8 mouse cellular contexts compared by ENCODE assay signal in genomic region chr8:77154496-77154895, GRCm38 (mm10).
DNase-seq lines count a peak whose midpoint lies in the region; ATAC-seq and TF ChIP-seq lines count a peak whose summit lies in the region.

No protein-coding gene starts in this region.

- DNase-seq in cerebellum, postnatal 14 days: peak; percentile 15 to 17
- DNase-seq in cerebellum, postnatal 36 days: no peak
- DNase-seq in midbrain, embryonic 14.5 days: peak; percentile 9
- DNase-seq in stomach, postnatal 0 days (ENCODE audit: low spot score): no peak
- DNase-seq in left cerebral cortex, adult 8-10 months (ENCODE audit: low spot score in 2 of 2): no peak
- DNase-seq in gastrocnemius, postnatal 36 days: no peak

- H3K4me3 ChIP-seq in midbrain, embryonic 14.5 days (replicated peaks; ENCODE audit: low read depth, low read length): no peak overlapping the region
- H3K4me3 ChIP-seq in midbrain, embryonic 13.5 days (replicated peaks): no peak overlapping the region
- no peak overlapping the region for H3K4me3 ChIP-seq in stomach, postnatal 0 days (ENCODE audit: low read depth, low read length)

- no peaks in the 10 kb centered on the region for H3K4me1 ChIP-seq in midbrain, embryonic 14.5 days (ENCODE audit: control insufficient read depth, insufficient read depth, low read length)
- H3K4me1 ChIP-seq in midbrain, embryonic 13.5 days (replicated peaks): no peaks in the 10 kb centered on the region
- H3K4me1 ChIP-seq in stomach, postnatal 0 days (replicated peaks; ENCODE audit: control insufficient read depth, insufficient read depth): no peaks in the 10 kb centered on the region

- H3K4me2 ChIP-seq in midbrain, embryonic 14.5 days (ENCODE audit: low read length): no peak overlapping the region
- no peak overlapping the region for H3K4me2 ChIP-seq in midbrain, embryonic 13.5 days (replicated peaks)
- H3K4me2 ChIP-seq in stomach, postnatal 0 days (replicated peaks; ENCODE audit: low read depth): no peak overlapping the region

- no peaks in the 10 kb centered on the region for H3K27me3 ChIP-seq in midbrain, embryonic 14.5 days (ENCODE audit: control insufficient read depth, insufficient read depth, low read length)
- no peaks in the 10 kb centered on the region for H3K27me3 ChIP-seq in midbrain, embryonic 13.5 days
- no peaks in the 10 kb centered on the region for H3K27me3 ChIP-seq in stomach, postnatal 0 days (ENCODE audit: control insufficient read depth, insufficient read depth, low read length)

- peak; percentile 72 for TF ChIP-seq CTCF in stomach, postnatal 0 days (IDR thresholded peaks at IDR 0.05; ENCODE audit: low read depth)

- intact Hi-C loops in gastrocnemius, postnatal 36 days (cut with DNase I): no loop called here

- no peak for ATAC-seq in midbrain, embryonic 14.5 days (ENCODE audit: low FRiP score, low TSS enrichment)
- no peak for ATAC-seq in midbrain, embryonic 13.5 days
- ATAC-seq in granulocyte monocyte progenitor cell, adult 5-6 weeks (replicated peaks; ENCODE audit: poor library complexity, severe bottlenecking): peak; percentile 61
- no peak for ATAC-seq in stomach, postnatal 0 days (ENCODE audit: low FRiP score, low TSS enrichment)

- no peak overlapping the region for H3K27ac ChIP-seq in midbrain, embryonic 14.5 days (replicated peaks; ENCODE audit: low read depth, low read length)
- no peak overlapping the region for H3K27ac ChIP-seq in midbrain, embryonic 13.5 days
- H3K27ac ChIP-seq in stomach, postnatal 0 days (replicated peaks): no peak overlapping the region

- H3K9ac ChIP-seq in midbrain, embryonic 14.5 days (replicated peaks; ENCODE audit: low read length): no peak overlapping the region
- H3K9ac ChIP-seq in midbrain, embryonic 13.5 days (replicated peaks): no peak overlapping the region
- no peak overlapping the region for H3K9ac ChIP-seq in stomach, postnatal 0 days (ENCODE audit: low read length)

- WGBS in midbrain, embryonic 14.5 days: 52% methylated on average over 3 of the region's 3 CpGs
- WGBS in midbrain, embryonic 13.5 days: 44% methylated on average over 3 of the region's 3 CpGs
- 53% methylated on average over 3 of the region's 3 CpGs for whole genome bisulfite sequencing in stomach, postnatal 0 days

- TF ChIP-seq EP300 in stomach, postnatal 0 days (optimal IDR thresholded peaks at IDR 0.05): no peak

- H3K36me3 ChIP-seq in midbrain, embryonic 14.5 days (ENCODE audit: control insufficient read depth, insufficient read depth, low read length): no peaks in the 10 kb centered on the region
- no peaks in the 10 kb centered on the region for H3K36me3 ChIP-seq in midbrain, embryonic 13.5 days
- no peaks in the 10 kb centered on the region for H3K36me3 ChIP-seq in stomach, postnatal 0 days (ENCODE audit: control insufficient read depth, insufficient read depth, low read length)

- no peaks in the 10 kb centered on the region for H3K9me3 ChIP-seq in midbrain, embryonic 14.5 days (ENCODE audit: control insufficient read depth, low read length)
- no peaks in the 10 kb centered on the region; the same call in 1 of the 2 replicates for H3K9me3 ChIP-seq in midbrain, embryonic 13.5 days
- no peaks in the 10 kb centered on the region for H3K9me3 ChIP-seq in stomach, postnatal 0 days (ENCODE audit: control insufficient read depth, low read length)

Comparison
In these comparisons a context has a peak if more than half of its experiments do, and no peak if none do; other contexts are left out.
1. DNase-seq: peak in cerebellum, postnatal 14 days (2 of 2) and midbrain, embryonic 14.5 days (single experiment); none in cerebellum, postnatal 36 days (0 of 2), stomach, postnatal 0 days (single experiment), left cerebral cortex, adult 8-10 months (0 of 2) and gastrocnemius, postnatal 36 days (0 of 2).